In the genomic region with DNA sequence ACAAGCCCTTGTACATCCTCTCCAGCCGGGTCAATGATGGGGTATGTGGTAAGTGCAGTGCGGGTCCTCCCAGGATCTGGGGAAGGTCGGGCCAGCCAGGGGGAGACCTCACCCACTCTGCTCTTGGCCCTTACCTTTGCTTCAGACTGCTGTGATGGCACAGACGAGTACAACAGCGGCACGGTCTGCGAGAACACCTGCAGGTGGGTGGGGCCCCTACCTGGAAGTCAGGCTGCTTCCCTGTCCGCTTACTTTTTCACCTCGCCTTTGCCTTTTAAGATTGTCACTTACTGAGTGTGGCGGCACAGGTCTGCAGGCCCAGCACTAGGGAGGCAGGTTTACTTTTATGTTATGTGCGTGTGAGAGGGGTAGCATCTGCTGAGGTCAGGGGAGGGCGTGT, we compare ENCODE assay signal across 16 mouse cellular contexts. TPM values are rescaled to one million over a fixed set of nuclear protein-coding genes. Genes with fewer than 3 reads are reported as not detected.
A peak's percentile ranks its signal among the peaks of the same experiment; 100 is the strongest.
DNase-seq lines count a peak whose midpoint lies in the region; ATAC-seq and TF ChIP-seq lines count a peak whose summit lies in the region.
"Had no signal": no experiment of that assay in that cellular context is flagged by ENCODE, and none has a peak within 500 bp of the region (broad histone marks: within the 10 kb centered on the region; RNA-seq: fewer than 3 reads in every experiment).

No protein-coding gene starts in this region.

- H3K9me3 ChIP-seq in forebrain, embryonic 13.5 days (replicated peaks), result no peaks in the 10 kb centered on the region
- H3K9me3 ChIP-seq in forebrain, postnatal 0 days (ENCODE audit: low read length), result no peaks in the 10 kb centered on the region
- H3K9me3 ChIP-seq in liver, embryonic 15.5 days (replicated peaks), result no peaks in the 10 kb centered on the region
- no peaks in the 10 kb centered on the region for H3K9me3 ChIP-seq in liver, embryonic 11.5 days (ENCODE audit: control insufficient read depth, low read length)
- H3K9me3 ChIP-seq in embryonic facial prominence, embryonic 10.5 days, result no peaks in the 10 kb centered on the region
- no peaks in the 10 kb centered on the region for H3K9me3 ChIP-seq in intestine, postnatal 0 days (ENCODE audit: control insufficient read depth)
- H3K9me3 ChIP-seq: embryonic facial prominence, embryonic 13.5 days; heart, embryonic 12.5 days had no signal

- no peak overlapping the region for H3K9ac ChIP-seq in forebrain, embryonic 13.5 days
- H3K9ac ChIP-seq in forebrain, postnatal 0 days, result no peak overlapping the region
- H3K9ac ChIP-seq in liver, embryonic 15.5 days, result no peak overlapping the region
- H3K9ac ChIP-seq in liver, embryonic 11.5 days (ENCODE audit: low read depth, low read length), result no peak overlapping the region; the same call in 1 of the 2 replicates
- no peak overlapping the region for H3K9ac ChIP-seq in intestine, postnatal 0 days (ENCODE audit: low read depth, low read length)

- H3K36me3 ChIP-seq in forebrain, embryonic 13.5 days (ENCODE audit: poor library complexity, severe bottlenecking), result peaks cover 57% of the 10 kb centered on the region
- H3K36me3 ChIP-seq in forebrain, postnatal 0 days (ENCODE audit: insufficient read depth), result peaks cover 48% of the 10 kb centered on the region
- H3K36me3 ChIP-seq in liver, embryonic 15.5 days (replicated peaks), result peaks cover 55% of the 10 kb centered on the region
- peaks cover 39% of the 10 kb centered on the region for H3K36me3 ChIP-seq in liver, embryonic 11.5 days (ENCODE audit: control insufficient read depth, insufficient read depth, low read length)
- H3K36me3 ChIP-seq in embryonic facial prominence, embryonic 10.5 days (replicated peaks), result peaks cover 59% of the 10 kb centered on the region
- peaks cover 49% of the 10 kb centered on the region for H3K36me3 ChIP-seq in intestine, postnatal 0 days (ENCODE audit: control insufficient read depth, insufficient read depth)

- H3K4me1 ChIP-seq in forebrain, embryonic 13.5 days, result peaks cover 37% of the 10 kb centered on the region
- H3K4me1 ChIP-seq in forebrain, postnatal 0 days (ENCODE audit: insufficient read depth), result peaks cover 21% of the 10 kb centered on the region
- peaks cover 26% of the 10 kb centered on the region for H3K4me1 ChIP-seq in liver, embryonic 15.5 days (replicated peaks)
- H3K4me1 ChIP-seq in liver, embryonic 11.5 days (replicated peaks; ENCODE audit: control insufficient read depth, insufficient read depth, low read length), result peaks cover 18% of the 10 kb centered on the region
- peaks cover 38% of the 10 kb centered on the region for H3K4me1 ChIP-seq in embryonic facial prominence, embryonic 10.5 days
- H3K4me1 ChIP-seq in intestine, postnatal 0 days (replicated peaks; ENCODE audit: control insufficient read depth, insufficient read depth, low read length), result peaks cover 4% of the 10 kb centered on the region

- ATAC-seq in forebrain, embryonic 13.5 days, result no peak
- no peak for ATAC-seq in forebrain, postnatal 0 days
- no peak for ATAC-seq in liver, embryonic 15.5 days (ENCODE audit: insufficient read depth)
- ATAC-seq in liver, embryonic 11.5 days (replicated peaks; ENCODE audit: low FRiP score), result no peak
- no peak for ATAC-seq in intestine, postnatal 0 days

- 91% methylated on average over 12 of the region's 12 CpGs for WGBS in forebrain, embryonic 13.5 days
- 97% methylated on average over 12 of the region's 12 CpGs for WGBS in forebrain, postnatal 0 days
- 88% methylated on average over 12 of the region's 12 CpGs for WGBS in liver, embryonic 15.5 days (ENCODE audit: insufficient replicate concordance)
- WGBS in liver, embryonic 11.5 days, result 93% methylated on average over 12 of the region's 12 CpGs
- 93% methylated on average over 12 of the region's 12 CpGs for WGBS in embryonic facial prominence, embryonic 10.5 days
- 67% methylated on average over 12 of the region's 12 CpGs for WGBS in intestine, postnatal 0 days

- H3K4me2 ChIP-seq in forebrain, embryonic 13.5 days, result 0 out of 2 replicates have a peak overlapping the region, but pooled peaks have one; percentile 1
- H3K4me2 ChIP-seq in forebrain, postnatal 0 days (ENCODE audit: low read depth), result no peak overlapping the region
- peak overlapping the region; percentile 88; the same call in 1 of the 2 replicates for H3K4me2 ChIP-seq in liver, embryonic 15.5 days
- no peak overlapping the region; the same call in none of the 2 replicates for H3K4me2 ChIP-seq in liver, embryonic 11.5 days
- H3K4me2 ChIP-seq in intestine, postnatal 0 days (replicated peaks; ENCODE audit: low read depth), result peak overlapping the region; percentile 80

- 0 out of 2 replicates have a peak overlapping the region, but pooled peaks have one; percentile 67 for H3K4me3 ChIP-seq in forebrain, embryonic 13.5 days
- H3K4me3 ChIP-seq in forebrain, postnatal 0 days (ENCODE audit: low read depth, low read length), result no peak overlapping the region
- no peak overlapping the region for H3K4me3 ChIP-seq in liver, embryonic 15.5 days (replicated peaks)
- H3K4me3 ChIP-seq in liver, embryonic 11.5 days (ENCODE audit: low read depth, low read length), result no peak overlapping the region
- H3K4me3 ChIP-seq in embryonic facial prominence, embryonic 10.5 days, result 0 out of 2 replicates have a peak overlapping the region, but pooled peaks have one; percentile 87
- H3K4me3 ChIP-seq in intestine, postnatal 0 days (ENCODE audit: low read depth, low read length), result 0 out of 2 replicates have a peak overlapping the region, but pooled peaks have one; percentile 70

- TF ChIP-seq CTCF in forebrain, postnatal 0 days (IDR thresholded peaks at IDR 0.05; ENCODE audit: low read depth), result no peak
- no peak for TF ChIP-seq CTCF in intestine, postnatal 0 days (IDR thresholded peaks at IDR 0.05; ENCODE audit: low read depth)

- no peak overlapping the region for H3K27ac ChIP-seq in forebrain, embryonic 13.5 days
- no peak overlapping the region for H3K27ac ChIP-seq in forebrain, postnatal 0 days (ENCODE audit: low read depth, low read length)
- H3K27ac ChIP-seq in liver, embryonic 15.5 days (replicated peaks), result no peak overlapping the region
- H3K27ac ChIP-seq in liver, embryonic 11.5 days (ENCODE audit: low read depth, low read length), result no peak overlapping the region
- H3K27ac ChIP-seq in embryonic facial prominence, embryonic 10.5 days (replicated peaks), result no peak overlapping the region
- H3K27ac ChIP-seq in intestine, postnatal 0 days (ENCODE audit: low read depth, low read length), result no peak overlapping the region; the same call in 1 of the 2 replicates
- H3K27ac ChIP-seq: embryonic facial prominence, embryonic 13.5 days had no signal

- H3K27me3 ChIP-seq in forebrain, embryonic 13.5 days, result no peaks in the 10 kb centered on the region
- H3K27me3 ChIP-seq in forebrain, postnatal 0 days (ENCODE audit: insufficient read depth, low read length), result no peaks in the 10 kb centered on the region
- H3K27me3 ChIP-seq in liver, embryonic 15.5 days, result peaks cover 21% of the 10 kb centered on the region
- no peaks in the 10 kb centered on the region for H3K27me3 ChIP-seq in liver, embryonic 11.5 days (replicated peaks; ENCODE audit: control insufficient read depth, insufficient read depth, low read length)
- H3K27me3 ChIP-seq in embryonic facial prominence, embryonic 10.5 days (replicated peaks; ENCODE audit: low read depth, poor library complexity, severe bottlenecking), result no peaks in the 10 kb centered on the region
- H3K27me3 ChIP-seq in intestine, postnatal 0 days (replicated peaks; ENCODE audit: control insufficient read depth, insufficient read depth, low read length), result no peaks in the 10 kb centered on the region
- H3K27me3 ChIP-seq: embryonic facial prominence, embryonic 13.5 days; heart, embryonic 12.5 days had no signal

- DNase-seq in forebrain, postnatal 0 days, result no peak
- DNase-seq in liver, embryonic 11.5 days (ENCODE audit: low spot score), result no peak
- DNase-seq in embryonic facial prominence, embryonic 10.5 days (ENCODE audit: low spot score), result no peak
- no peak for DNase-seq in thymus, postnatal 4 days
- no peak for DNase-seq in retina, postnatal 1 day
- DNase-seq: adrenal gland, postnatal 25 days; cerebellum, postnatal 36 days; gastrocnemius, postnatal 25 days; kidney, postnatal 10 days; right cerebral cortex, postnatal 4 days had no signal

RNA-seq across cellular contexts. Expression of a gene that starts 1.9 kb away (rescaled TPM):
- 84.2 and 89.6 TPM in 2 replicates for polyA plus RNA-seq in forebrain, embryonic 13.5 days (2015; fragmentation: Nextera tagmentation; extraction: Ambion mirVana)
- total RNA-seq in forebrain, postnatal 0 days (2014; rRNA removed), result 83.2 and 86.5 TPM in 2 replicates
- polyA plus RNA-seq in forebrain, postnatal 0 days (2015; fragmentation: Nextera tagmentation; extraction: Ambion mirVana), result 48.9 and 67.4 TPM in 2 replicates
- 50.6 and 57.5 TPM in 2 replicates for polyA plus RNA-seq in liver, embryonic 15.5 days (2015; fragmentation: Nextera tagmentation; extraction: Ambion mirVana)
- 89.4 and 89.5 TPM in 2 replicates for polyA plus RNA-seq in liver, embryonic 11.5 days (2014; fragmentation: Nextera tagmentation; extraction: Ambion mirVana)
- polyA plus RNA-seq in embryonic facial prominence, embryonic 10.5 days (2016; fragmentation: Nextera tagmentation; extraction: Ambion mirVana), result 107 and 115 TPM in 2 replicates
- polyA plus RNA-seq in intestine, postnatal 0 days (2015; fragmentation: Nextera tagmentation; extraction: Ambion mirVana), result 98.6 and 104 TPM in 2 replicates

RNA-seq across cellular contexts. Expression of a gene that starts 2.1 kb away (rescaled TPM):
- polyA plus RNA-seq in forebrain, embryonic 13.5 days (2015; fragmentation: Nextera tagmentation; extraction: Ambion mirVana), result 4.0 and 4.6 TPM in 2 replicates
- total RNA-seq in forebrain, postnatal 0 days (2014; rRNA removed), result 5.7 and 6.0 TPM in 2 replicates
- 5.5 and 6.4 TPM in 2 replicates for polyA plus RNA-seq in forebrain, postnatal 0 days (2015; fragmentation: Nextera tagmentation; extraction: Ambion mirVana)
- polyA plus RNA-seq in liver, embryonic 15.5 days (2015; fragmentation: Nextera tagmentation; extraction: Ambion mirVana), result not detected in 2 replicates
- 0.23 and 0.29 TPM in 2 replicates for polyA plus RNA-seq in liver, embryonic 11.5 days (2014; fragmentation: Nextera tagmentation; extraction: Ambion mirVana)
- 3.8 and 4.0 TPM in 2 replicates for polyA plus RNA-seq in embryonic facial prominence, embryonic 10.5 days (2016; fragmentation: Nextera tagmentation; extraction: Ambion mirVana)
- 0.22 and 0.35 TPM in 2 replicates for polyA plus RNA-seq in intestine, postnatal 0 days (2015; fragmentation: Nextera tagmentation; extraction: Ambion mirVana)
- total RNA-seq: gastrocnemius, postnatal 25 days had no signal

RNA-seq across cellular contexts. Expression of a gene that starts 15.3 kb away (rescaled TPM):
- 1.1 and 1.2 TPM in 2 replicates for polyA plus RNA-seq in forebrain, embryonic 13.5 days (2015; fragmentation: Nextera tagmentation; extraction: Ambion mirVana)
- 0.24 and 2.1 TPM in 2 replicates for total RNA-seq in forebrain, postnatal 0 days (2014; rRNA removed)
- polyA plus RNA-seq in forebrain, postnatal 0 days (2015; fragmentation: Nextera tagmentation; extraction: Ambion mirVana), result 1.0 and 1.2 TPM in 2 replicates
- 0.10 and 0.13 TPM in 2 replicates for polyA plus RNA-seq in liver, embryonic 15.5 days (2015; fragmentation: Nextera tagmentation; extraction: Ambion mirVana)
- polyA plus RNA-seq in liver, embryonic 11.5 days (2014; fragmentation: Nextera tagmentation; extraction: Ambion mirVana), result 0.34 and 0.55 TPM in 2 replicates
- polyA plus RNA-seq in embryonic facial prominence, embryonic 10.5 days (2016; fragmentation: Nextera tagmentation; extraction: Ambion mirVana), result 4.0 and 5.6 TPM in 2 replicates
- polyA plus RNA-seq in intestine, postnatal 0 days (2015; fragmentation: Nextera tagmentation; extraction: Ambion mirVana), result 2.1 and 2.5 TPM in 2 replicates
- total RNA-seq: MEL had no signal

RNA-seq across cellular contexts. Expression of a gene that starts 41.2 kb away (rescaled TPM):
- polyA plus RNA-seq in forebrain, embryonic 13.5 days (2015; fragmentation: Nextera tagmentation; extraction: Ambion mirVana), result 0.99 and 1.9 TPM in 2 replicates
- total RNA-seq in forebrain, postnatal 0 days (2014; rRNA removed), result 0.24 and 1.0 TPM in 2 replicates
- 2.2 and 2.4 TPM in 2 replicates for polyA plus RNA-seq in forebrain, postnatal 0 days (2015; fragmentation: Nextera tagmentation; extraction: Ambion mirVana)
- 124 and 142 TPM in 2 replicates for polyA plus RNA-seq in liver, embryonic 15.5 days (2015; fragmentation: Nextera tagmentation; extraction: Ambion mirVana)
- polyA plus RNA-seq in liver, embryonic 11.5 days (2014; fragmentation: Nextera tagmentation; extraction: Ambion mirVana), result 131 TPM in 2 replicates
- polyA plus RNA-seq in embryonic facial prominence, embryonic 10.5 days (2016; fragmentation: Nextera tagmentation; extraction: Ambion mirVana), result 7.9 and 8.6 TPM in 2 replicates
- polyA plus RNA-seq in intestine, postnatal 0 days (2015; fragmentation: Nextera tagmentation; extraction: Ambion mirVana), result 3.2 and 3.8 TPM in 2 replicates

RNA-seq across cellular contexts. Expression of a gene that starts 47.3 kb away (rescaled TPM):
- polyA plus RNA-seq in forebrain, embryonic 13.5 days (2015; fragmentation: Nextera tagmentation; extraction: Ambion mirVana), result 63.7 and 66.4 TPM in 2 replicates
- total RNA-seq in forebrain, postnatal 0 days (2014; rRNA removed), result 159 and 191 TPM in 2 replicates
- polyA plus RNA-seq in forebrain, postnatal 0 days (2015; fragmentation: Nextera tagmentation; extraction: Ambion mirVana), result 51.3 and 74.7 TPM in 2 replicates
- polyA plus RNA-seq in liver, embryonic 15.5 days (2015; fragmentation: Nextera tagmentation; extraction: Ambion mirVana), result 0.02 and 0.05 TPM in 2 replicates
- 0.19 and 0.25 TPM in 2 replicates for polyA plus RNA-seq in liver, embryonic 11.5 days (2014; fragmentation: Nextera tagmentation; extraction: Ambion mirVana)
- polyA plus RNA-seq in embryonic facial prominence, embryonic 10.5 days (2016; fragmentation: Nextera tagmentation; extraction: Ambion mirVana), result 8.2 and 10.1 TPM in 2 replicates
- polyA plus RNA-seq in intestine, postnatal 0 days (2015; fragmentation: Nextera tagmentation; extraction: Ambion mirVana), result 0.78 and 0.99 TPM in 2 replicates

Comparison
In these comparisons a context has a peak if more than half of its experiments do, and no peak if none do; other contexts are left out.
1. H3K4me2 ChIP-seq: peak in forebrain, embryonic 13.5 days (single experiment), liver, embryonic 15.5 days (single experiment) and intestine, postnatal 0 days (single experiment); none in forebrain, postnatal 0 days (single experiment) and liver, embryonic 11.5 days (single experiment).
2. H3K4me3 ChIP-seq: peak in forebrain, embryonic 13.5 days (single experiment), embryonic facial prominence, embryonic 10.5 days (single experiment) and intestine, postnatal 0 days (single experiment); none in forebrain, postnatal 0 days (single experiment), liver, embryonic 15.5 days (single experiment) and liver, embryonic 11.5 days (single experiment).